Mouse (Mus musculus): Measurements from ENCODE around the gene Fam107b.

GRCm38 (mm10) chr2:3728090-3728489, 157.8 kb downstream of the Fam107b start:
- TF ChIP-seq CTCF (IDR thresholded peaks at IDR 0.05; ENCODE audit: low read depth) (no peak), EP300 (IDR thresholded peaks at IDR 0.05; ENCODE audit: low read depth) (no peak)

Measured in liver, embryonic 14.5 days (tissue).